Mouse (Mus musculus) urinary bladder, adult 2 months (tissue): ENCODE measurements at regions not wholly inside any gene's neighbourhood (a gene's known extent, or its start where the extent isn't known, plus 50 kb on each side); places are given as distances from the start of the nearest gene placed in this dataset.
A peak's percentile ranks its signal among the peaks of the same experiment; 100 is the strongest.

Experiments
- DNase-seq: peaks from one replicate; pipeline ENCODE4 v3.0.0; 2022; ENCODE audit warnings: low spot score

GRCm38 (mm10) chr1:186236267-186237020, 119.3 kb upstream of the Lyplal1 start:
- DNase-seq: no peak

- no peak for DNase-seq
These were observed 117.4 kb upstream of the Lyplal1 start for GRCm38 (mm10) chr1:186234536-186234935.

GRCm38 (mm10) chr1:186230476-186230875, 113.4 kb upstream of the Lyplal1 start:
- no peak for DNase-seq

- DNase-seq: no peak
These were observed 112.7 kb upstream of the Lyplal1 start for GRCm38 (mm10) chr1:186229856-186230255.

- DNase-seq: no peak
These were observed 111.3 kb upstream of the Lyplal1 start for GRCm38 (mm10) chr1:186228396-186228795.

GRCm38 (mm10) chr1:186224231-186224630, 107.1 kb upstream of the Lyplal1 start:
- no peak for DNase-seq

GRCm38 (mm10) chr1:186223417-186223816, 106.3 kb upstream of the Lyplal1 start:
- DNase-seq: no peak

- DNase-seq: no peak
These were observed 101.9 kb upstream of the Lyplal1 start for GRCm38 (mm10) chr1:186218995-186219394.

GRCm38 (mm10) chr1:186217198-186217597, 100.1 kb upstream of the Lyplal1 start:
- DNase-seq: no peak

- DNase-seq: no peak
These were observed 87.0 kb upstream of the Lyplal1 start for GRCm38 (mm10) chr1:186204151-186204550.

- no peak for DNase-seq
These were observed 85.4 kb upstream of the Lyplal1 start for GRCm38 (mm10) chr1:186202536-186202935.

GRCm38 (mm10) chr1:186198391-186198790, 81.3 kb upstream of the Lyplal1 start:
- DNase-seq: no peak

GRCm38 (mm10) chr1:186197057-186197456, 79.9 kb upstream of the Lyplal1 start:
- no peak for DNase-seq

GRCm38 (mm10) chr1:186189390-186189789, 72.3 kb upstream of the Lyplal1 start:
- no peak for DNase-seq

- DNase-seq: no peak
These were observed 70.3 kb upstream of the Lyplal1 start for GRCm38 (mm10) chr1:186187372-186187771.

- no peak for DNase-seq
These were observed 66.1 kb upstream of the Lyplal1 start for GRCm38 (mm10) chr1:186183204-186183651.

- peak; percentile 24 for DNase-seq
These were observed 65.5 kb upstream of the Lyplal1 start for GRCm38 (mm10) chr1:186182498-186183203.

- DNase-seq: no peak
These were observed 59.9 kb upstream of the Lyplal1 start for GRCm38 (mm10) chr1:186177019-186177418.

GRCm38 (mm10) chr1:186173472-186174014, 56.4 kb upstream of the Lyplal1 start:
- no peak for DNase-seq

- no peak for DNase-seq
These were observed 54.6 kb upstream of the Lyplal1 start for GRCm38 (mm10) chr1:186171691-186172090.
